Mouse (Mus musculus): Measurements from ENCODE around the gene Snx15.

Snx15 gene

GRCm38 (mm10) chr19:6070571-6071250 lies 57.4 kb downstream of the Snx15 start:
- DNase-seq = no peak

GRCm38 (mm10) chr19:6069851-6070250 lies 58.3 kb downstream of the Snx15 start:
- no peak for DNase-seq
